Mouse (Mus musculus) myocyte (in vitro differentiated cells): ENCODE results near the gene Tsen34.
A peak's percentile ranks its signal among the peaks of the same experiment; 100 is the strongest.

ENCODE experiments used
- CEBPB ChIP-seq: IDR thresholded peaks from 2 replicates; pipeline ENCODE4 v1.6.1; 2011; ENCODE audit warnings: mild to moderate bottlenecking, moderate library complexity; ENCODE audit not compliant: poor library complexity, insufficient read depth, severe bottlenecking
- E2F4 ChIP-seq: IDR thresholded peaks from one replicate; pipeline ENCODE4 v1.6.1; 2011; ENCODE audit warnings: mild to moderate bottlenecking, control low read depth, moderate library complexity; ENCODE audit not compliant: insufficient read depth
- MAX ChIP-seq: IDR thresholded peaks from one replicate; pipeline ENCODE4 v1.6.1; 2011; ENCODE audit warnings: low read depth, mild to moderate bottlenecking, control low read depth
- MYOD1 ChIP-seq, 3 experiments: IDR thresholded peaks; one replicate each; pipeline ENCODE4 v1.6.1; 2011; ENCODE audit warnings: control low read depth in 2 of 3, low read depth in 2 of 3, mild to moderate bottlenecking in 2 of 3, moderate library complexity in 1 of 3; ENCODE audit not compliant: insufficient read length in 2 of 3, control insufficient read depth in 1 of 3
- MYOG ChIP-seq, 3 experiments: IDR thresholded peaks; one replicate each; pipeline ENCODE4 v1.6.1; 2011; ENCODE audit warnings: control low read depth in 2 of 3, low read depth in 2 of 3, mild to moderate bottlenecking in 2 of 3; ENCODE audit not compliant: insufficient read length in 2 of 3, control insufficient read depth in 1 of 3, insufficient read depth in 1 of 3
- POLR2A ChIP-seq: IDR thresholded peaks from one replicate; pipeline ENCODE4 v1.6.1; 2011; ENCODE audit warnings: low read depth, mild to moderate bottlenecking, control low read depth, moderate library complexity; ENCODE audit not compliant: insufficient read length
- POLR2AphosphoS2 ChIP-seq: IDR thresholded peaks from one replicate; pipeline ENCODE4 v1.6.1; 2011; ENCODE audit warnings: low read depth, control low read depth; ENCODE audit not compliant: insufficient read length
- REST ChIP-seq: IDR thresholded peaks from one replicate; pipeline ENCODE4 v1.6.1; 2011; ENCODE audit warnings: mild to moderate bottlenecking, control low read depth, moderate library complexity; ENCODE audit not compliant: insufficient read depth, insufficient read length
- TCF12 ChIP-seq: IDR thresholded peaks from one replicate; pipeline ENCODE4 v1.6.1; 2011; ENCODE audit warnings: mild to moderate bottlenecking, control low read depth; ENCODE audit not compliant: poor library complexity, insufficient read depth, severe bottlenecking
- TCF3 ChIP-seq: IDR thresholded peaks from one replicate; pipeline ENCODE4 v1.6.1; 2011; ENCODE audit warnings: low read depth, control low read depth; ENCODE audit not compliant: insufficient read length
- USF1 ChIP-seq: IDR thresholded peaks from one replicate; pipeline ENCODE4 v1.6.1; 2011; ENCODE audit warnings: low read depth, mild to moderate bottlenecking, control low read depth, moderate library complexity

DNA sequence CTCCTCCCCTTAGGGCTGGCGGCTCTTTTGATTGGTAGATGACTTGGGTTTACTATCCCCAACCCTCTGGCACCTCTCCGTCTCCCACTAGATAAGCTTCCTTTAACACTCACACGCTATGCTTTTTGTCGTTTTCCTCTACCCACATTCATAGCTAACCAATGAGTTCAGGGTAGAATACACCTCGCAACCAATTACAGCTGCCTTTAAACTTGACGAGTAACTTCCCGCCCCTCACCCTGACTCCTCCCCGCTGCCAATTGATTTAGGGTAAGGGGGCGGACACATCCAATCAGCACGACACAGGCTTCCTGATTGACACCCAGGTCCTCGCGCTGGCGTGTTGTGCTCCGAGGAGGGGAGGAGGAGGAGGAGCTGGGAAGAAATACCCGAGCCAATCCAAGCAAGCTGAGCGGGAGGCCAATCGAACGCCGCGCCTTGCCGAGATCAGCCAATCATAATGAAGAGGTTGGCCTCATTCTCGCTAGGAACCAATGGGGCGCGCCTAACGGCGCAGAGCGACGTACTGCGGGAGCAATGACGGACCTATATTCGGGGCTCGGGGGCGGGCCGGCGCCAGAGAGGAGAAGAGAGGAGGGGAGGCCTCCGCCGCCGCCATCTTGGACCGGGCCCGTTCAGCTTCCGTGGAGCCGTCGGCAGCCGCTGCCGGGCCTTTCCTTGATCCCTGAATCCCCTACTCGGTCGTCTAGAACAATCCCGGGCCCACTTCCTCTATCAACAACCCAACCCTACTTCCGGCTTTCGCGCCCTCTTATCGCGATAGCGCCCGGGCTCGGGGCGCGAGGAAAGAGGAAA is 47.8 kb upstream of the Tsen34 start, which contains the start of gene Cnot3:
- TF ChIP-seq MAX (no peak), E2F4 (peak; percentile 65), MYOD1 (IDR thresholded peaks at IDR 0.05; ENCODE audit: control insufficient read depth in 1 of 3, insufficient read length in 2 of 3, low read depth in 2 of 3) (no peak), TCF12 (no peak), POLR2A (peak; percentile 68), CEBPB (no peak), MYOG (IDR thresholded peaks at IDR 0.05; ENCODE audit: control insufficient read depth in 1 of 3, insufficient read depth in 1 of 3, insufficient read length in 2 of 3, low read depth in 2 of 3) (no peak), USF1 (no peak), TCF3 (no peak), POLR2AphosphoS2 (peak; percentile 61), REST (no peak)
